Mouse (Mus musculus): ENCODE measurements around the gene Pid1. TPM values are rescaled to one million over a fixed set of nuclear protein-coding genes. Genes with fewer than 3 reads are reported as not detected.

Gene Pid1
- polyA plus RNA-seq, 1 experiment from 2014 or later = 10.9 TPM

- 44% methylated on average over 1 of the region's 1 CpGs for WGBS
- no peak overlapping the region for H3K4me2 ChIP-seq
- H3K4me3 ChIP-seq = no peak overlapping the region
- ATAC-seq (ENCODE audit: borderline replicate concordance, extremely low read depth, low FRiP score, low TSS enrichment) = no peak
- no peaks in the 10 kb centered on the region for H3K36me3 ChIP-seq
- no peaks in the 10 kb centered on the region for H3K4me1 ChIP-seq
- no peaks in the 10 kb centered on the region for H3K27me3 ChIP-seq
- H3K9ac ChIP-seq = no peak overlapping the region
- H3K27ac ChIP-seq = no peak overlapping the region
- H3K9me3 ChIP-seq = no peaks in the 10 kb centered on the region
Measured at GRCm38 (mm10) chr1:84251205-84251604, 112.8 kb downstream of the Pid1 start.

- Histone ChIP-seq H3K9me3 (no peaks in the 10 kb centered on the region), H3K27me3 (no peaks in the 10 kb centered on the region)
- WGBS = 66% methylated on average over 1 of the region's 1 CpGs
Measured at GRCm38 (mm10) chr1:84250770-84251169, 113.2 kb downstream of the Pid1 start.

GRCm38 (mm10) chr1:84249772-84250338 is 114.1 kb downstream of the Pid1 start:
- 84% methylated on average over 6 of the region's 6 CpGs for WGBS
- no peaks in the 10 kb centered on the region for H3K9me3 ChIP-seq
- ATAC-seq (ENCODE audit: borderline replicate concordance, extremely low read depth, low FRiP score, low TSS enrichment) = no peak
- no peak overlapping the region for H3K27ac ChIP-seq
- H3K36me3 ChIP-seq = no peaks in the 10 kb centered on the region
- no peaks in the 10 kb centered on the region for H3K4me1 ChIP-seq
- no peak overlapping the region for H3K4me2 ChIP-seq
- no peak overlapping the region for H3K4me3 ChIP-seq
- H3K9ac ChIP-seq = no peak overlapping the region
- H3K27me3 ChIP-seq = no peaks in the 10 kb centered on the region

More at GRCm38 (mm10) chr1:84250770-84251169, 113.2 kb downstream of the Pid1 start:
- Histone ChIP-seq H3K36me3 (no peaks in the 10 kb centered on the region), H3K4me1 (no peaks in the 10 kb centered on the region), H3K9ac (no peak overlapping the region), H3K27ac (no peak overlapping the region), H3K4me3 (no peak overlapping the region), H3K4me2 (no peak overlapping the region)
- ATAC-seq (ENCODE audit: borderline replicate concordance, extremely low read depth, low FRiP score, low TSS enrichment) = no peak

- no peak overlapping the region for H3K27ac ChIP-seq
- no peak overlapping the region for H3K9ac ChIP-seq
- H3K9me3 ChIP-seq = no peaks in the 10 kb centered on the region
- ATAC-seq (ENCODE audit: borderline replicate concordance, extremely low read depth, low FRiP score, low TSS enrichment) = no peak; the same call in 1 of the 2 replicates
- no peaks in the 10 kb centered on the region for H3K4me1 ChIP-seq
- H3K36me3 ChIP-seq = no peaks in the 10 kb centered on the region
- H3K4me2 ChIP-seq = no peak overlapping the region
- 43% methylated on average over 3 of the region's 3 CpGs for WGBS
- H3K4me3 ChIP-seq = no peak overlapping the region
- no peaks in the 10 kb centered on the region for H3K27me3 ChIP-seq
Measured at GRCm38 (mm10) chr1:84247111-84247510, 116.9 kb downstream of the Pid1 start.

GRCm38 (mm10) chr1:84241192-84241828 is 122.7 kb downstream of the Pid1 start:
- WGBS = 62% methylated on average over 4 of the region's 4 CpGs
- no peaks in the 10 kb centered on the region for H3K36me3 ChIP-seq
- no peaks in the 10 kb centered on the region for H3K27me3 ChIP-seq
- no peak overlapping the region for H3K4me2 ChIP-seq
- no peaks in the 10 kb centered on the region for H3K4me1 ChIP-seq
- no peak overlapping the region for H3K9ac ChIP-seq
- H3K9me3 ChIP-seq = no peaks in the 10 kb centered on the region
- no peak overlapping the region for H3K27ac ChIP-seq
- no peak for ATAC-seq (ENCODE audit: borderline replicate concordance, extremely low read depth, low FRiP score, low TSS enrichment)
- H3K4me3 ChIP-seq = no peak overlapping the region

- ATAC-seq (ENCODE audit: borderline replicate concordance, extremely low read depth, low FRiP score, low TSS enrichment) = no peak
- H3K36me3 ChIP-seq = no peaks in the 10 kb centered on the region
- H3K4me3 ChIP-seq = no peak overlapping the region
- no peak overlapping the region for H3K4me2 ChIP-seq
- H3K4me1 ChIP-seq = no peaks in the 10 kb centered on the region
- H3K27me3 ChIP-seq = no peaks in the 10 kb centered on the region
- no peak overlapping the region for H3K9ac ChIP-seq
- WGBS = 90% methylated on average over 2 of the region's 2 CpGs
- H3K9me3 ChIP-seq = no peaks in the 10 kb centered on the region
- H3K27ac ChIP-seq = no peak overlapping the region
Measured at GRCm38 (mm10) chr1:84240203-84240602, 123.8 kb downstream of the Pid1 start.

GRCm38 (mm10) chr1:84230431-84230830 is 133.5 kb downstream of the Pid1 start:
- H3K9ac ChIP-seq = no peak overlapping the region
- no peaks in the 10 kb centered on the region for H3K27me3 ChIP-seq
- no peaks in the 10 kb centered on the region for H3K4me1 ChIP-seq
- no peaks in the 10 kb centered on the region for H3K36me3 ChIP-seq
- H3K9me3 ChIP-seq = no peaks in the 10 kb centered on the region
- H3K4me2 ChIP-seq = no peak overlapping the region
- H3K27ac ChIP-seq = no peak overlapping the region
- ATAC-seq (ENCODE audit: borderline replicate concordance, extremely low read depth, low FRiP score, low TSS enrichment) = no peak
- no peak overlapping the region for H3K4me3 ChIP-seq
- 79% methylated on average over 2 of the region's 2 CpGs for WGBS

GRCm38 (mm10) chr1:84225626-84226025 is 138.4 kb downstream of the Pid1 start:
- Histone ChIP-seq H3K27ac (no peak overlapping the region), H3K9ac (no peak overlapping the region), H3K9me3 (no peaks in the 10 kb centered on the region), H3K4me2 (no peak overlapping the region), H3K4me3 (no peak overlapping the region), H3K27me3 (no peaks in the 10 kb centered on the region), H3K4me1 (no peaks in the 10 kb centered on the region), H3K36me3 (no peaks in the 10 kb centered on the region)
- 82% methylated on average over 7 of the region's 7 CpGs for WGBS
- ATAC-seq (ENCODE audit: borderline replicate concordance, extremely low read depth, low FRiP score, low TSS enrichment) = no peak

- Histone ChIP-seq H3K27ac (no peak overlapping the region), H3K9ac (no peak overlapping the region), H3K4me3 (no peak overlapping the region), H3K4me1 (no peaks in the 10 kb centered on the region), H3K27me3 (no peaks in the 10 kb centered on the region), H3K4me2 (no peak overlapping the region), H3K36me3 (no peaks in the 10 kb centered on the region), H3K9me3 (no peaks in the 10 kb centered on the region)
- 63% methylated on average over 1 of the region's 1 CpGs for WGBS
- ATAC-seq (ENCODE audit: borderline replicate concordance, extremely low read depth, low FRiP score, low TSS enrichment) = no peak
Measured at GRCm38 (mm10) chr1:84222051-84222450, 141.9 kb downstream of the Pid1 start.

- Histone ChIP-seq H3K27ac (no peak overlapping the region), H3K27me3 (no peaks in the 10 kb centered on the region), H3K4me3 (no peak overlapping the region), H3K36me3 (no peaks in the 10 kb centered on the region), H3K9ac (no peak overlapping the region), H3K9me3 (no peaks in the 10 kb centered on the region), H3K4me1 (no peaks in the 10 kb centered on the region), H3K4me2 (no peak overlapping the region)
- 45% methylated on average over 7 of the region's 7 CpGs for WGBS
- no peak for ATAC-seq (ENCODE audit: borderline replicate concordance, extremely low read depth, low FRiP score, low TSS enrichment)
Measured at GRCm38 (mm10) chr1:84218605-84219004, 145.4 kb downstream of the Pid1 start.

GRCm38 (mm10) chr1:84217777-84218176 is 146.2 kb downstream of the Pid1 start:
- Histone ChIP-seq H3K36me3 (no peaks in the 10 kb centered on the region), H3K27me3 (no peaks in the 10 kb centered on the region), H3K9me3 (no peaks in the 10 kb centered on the region), H3K4me3 (no peak overlapping the region), H3K9ac (no peak overlapping the region), H3K4me2 (no peak overlapping the region), H3K4me1 (no peaks in the 10 kb centered on the region), H3K27ac (no peak overlapping the region)
- ATAC-seq (ENCODE audit: borderline replicate concordance, extremely low read depth, low FRiP score, low TSS enrichment) = no peak
- WGBS = 14% methylated on average over 2 of the region's 2 CpGs

GRCm38 (mm10) chr1:84211507-84211906 is 152.5 kb downstream of the Pid1 start:
- no peak overlapping the region for H3K4me2 ChIP-seq
- no peaks in the 10 kb centered on the region for H3K9me3 ChIP-seq
- no peak for ATAC-seq (ENCODE audit: borderline replicate concordance, extremely low read depth, low FRiP score, low TSS enrichment)
- peaks cover 3% of the 10 kb centered on the region; the same call in 1 of the 2 replicates for H3K27me3 ChIP-seq
- no peaks in the 10 kb centered on the region for H3K36me3 ChIP-seq
- no peak overlapping the region for H3K9ac ChIP-seq
- WGBS = 44% methylated on average over 9 of the region's 9 CpGs
- H3K4me1 ChIP-seq = no peaks in the 10 kb centered on the region
- H3K4me3 ChIP-seq = no peak overlapping the region
- H3K27ac ChIP-seq = no peak overlapping the region
